Mouse (Mus musculus): ENCODE results near the gene Nfat5. TPM values are rescaled to one million over a fixed set of nuclear protein-coding genes. Genes with fewer than 3 reads are reported as not detected.

The Nfat5 gene
- polyA plus RNA-seq, 1 experiment from 2014 or later: 11.1 TPM

GRCm38 (mm10) chr8:107261172-107261571, 32.1 kb upstream of the Nfat5 start:
- no peak overlapping the region for H3K9ac ChIP-seq (ENCODE audit: low read length)
- no peak for ATAC-seq (ENCODE audit: low read depth)
- no peak overlapping the region for H3K4me3 ChIP-seq (ENCODE audit: low read length)
- 59% methylated on average over 4 of the region's 4 CpGs for WGBS
- no peaks in the 10 kb centered on the region for H3K4me1 ChIP-seq (replicated peaks; ENCODE audit: control insufficient read depth, insufficient read depth, low read length)
- H3K36me3 ChIP-seq (ENCODE audit: control insufficient read depth, insufficient read depth, low read length): no peaks in the 10 kb centered on the region
- H3K27me3 ChIP-seq (ENCODE audit: control insufficient read depth, insufficient read depth, low read depth, low read length): no peaks in the 10 kb centered on the region
- no peak overlapping the region for H3K4me2 ChIP-seq (ENCODE audit: low read depth, low read length)
- no peaks in the 10 kb centered on the region for H3K9me3 ChIP-seq (ENCODE audit: control insufficient read depth, low read length)
- H3K27ac ChIP-seq (ENCODE audit: low read length): no peak overlapping the region

GRCm38 (mm10) chr8:107262046-107262705, 31.1 kb upstream of the Nfat5 start:
- Histone ChIP-seq H3K4me2 (ENCODE audit: low read depth, low read length) (no peak overlapping the region), H3K27ac (ENCODE audit: low read length) (no peak overlapping the region), H3K9ac (ENCODE audit: low read length) (no peak overlapping the region), H3K27me3 (ENCODE audit: control insufficient read depth, insufficient read depth, low read depth, low read length) (no peaks in the 10 kb centered on the region), H3K4me3 (ENCODE audit: low read length) (no peak overlapping the region), H3K4me1 (replicated peaks; ENCODE audit: control insufficient read depth, insufficient read depth, low read length) (no peaks in the 10 kb centered on the region), H3K36me3 (ENCODE audit: control insufficient read depth, insufficient read depth, low read length) (no peaks in the 10 kb centered on the region), H3K9me3 (ENCODE audit: control insufficient read depth, low read length) (no peaks in the 10 kb centered on the region)
- ATAC-seq (ENCODE audit: low read depth): no peak
- 70% methylated on average over 8 of the region's 8 CpGs for WGBS

- ATAC-seq (ENCODE audit: low read depth): no peak
- no peaks in the 10 kb centered on the region for H3K9me3 ChIP-seq (ENCODE audit: control insufficient read depth, low read length)
- H3K9ac ChIP-seq (ENCODE audit: low read length): no peak overlapping the region
- H3K4me1 ChIP-seq (replicated peaks; ENCODE audit: control insufficient read depth, insufficient read depth, low read length): no peaks in the 10 kb centered on the region
- no peak overlapping the region for H3K4me2 ChIP-seq (ENCODE audit: low read depth, low read length)
- 78% methylated on average over 10 of the region's 10 CpGs for WGBS
- H3K27ac ChIP-seq (ENCODE audit: low read length): no peak overlapping the region
- no peaks in the 10 kb centered on the region for H3K36me3 ChIP-seq (ENCODE audit: control insufficient read depth, insufficient read depth, low read length)
- no peaks in the 10 kb centered on the region for H3K27me3 ChIP-seq (ENCODE audit: control insufficient read depth, insufficient read depth, low read depth, low read length)
- no peak overlapping the region for H3K4me3 ChIP-seq (ENCODE audit: low read length)
These were observed 27.5 kb upstream of the Nfat5 start for GRCm38 (mm10) chr8:107265811-107266210.

GRCm38 (mm10) chr8:107268501-107268900, 24.8 kb upstream of the Nfat5 start:
- Histone ChIP-seq H3K9me3 (ENCODE audit: control insufficient read depth, low read length) (no peaks in the 10 kb centered on the region), H3K27ac (ENCODE audit: low read length) (no peak overlapping the region)
- WGBS: 60% methylated on average over 9 of the region's 9 CpGs

GRCm38 (mm10) chr8:107269191-107269590, 24.1 kb upstream of the Nfat5 start:
- Histone ChIP-seq H3K4me3 (ENCODE audit: low read length) (no peak overlapping the region), H3K4me2 (ENCODE audit: low read depth, low read length) (no peak overlapping the region), H3K9ac (ENCODE audit: low read length) (no peak overlapping the region), H3K36me3 (ENCODE audit: control insufficient read depth, insufficient read depth, low read length) (no peaks in the 10 kb centered on the region), H3K27ac (ENCODE audit: low read length) (no peak overlapping the region), H3K4me1 (replicated peaks; ENCODE audit: control insufficient read depth, insufficient read depth, low read length) (no peaks in the 10 kb centered on the region), H3K9me3 (ENCODE audit: control insufficient read depth, low read length) (no peaks in the 10 kb centered on the region), H3K27me3 (ENCODE audit: control insufficient read depth, insufficient read depth, low read depth, low read length) (no peaks in the 10 kb centered on the region)
- no peak for ATAC-seq (ENCODE audit: low read depth)

More at GRCm38 (mm10) chr8:107268501-107268900, 24.8 kb upstream of the Nfat5 start:
- Histone ChIP-seq H3K4me2 (ENCODE audit: low read depth, low read length) (no peak overlapping the region), H3K9ac (ENCODE audit: low read length) (no peak overlapping the region), H3K36me3 (ENCODE audit: control insufficient read depth, insufficient read depth, low read length) (no peaks in the 10 kb centered on the region), H3K4me3 (ENCODE audit: low read length) (no peak overlapping the region), H3K4me1 (replicated peaks; ENCODE audit: control insufficient read depth, insufficient read depth, low read length) (no peaks in the 10 kb centered on the region), H3K27me3 (ENCODE audit: control insufficient read depth, insufficient read depth, low read depth, low read length) (no peaks in the 10 kb centered on the region)
- ATAC-seq (ENCODE audit: low read depth): no peak

- no peak overlapping the region for H3K27ac ChIP-seq (ENCODE audit: low read length)
- H3K9ac ChIP-seq (ENCODE audit: low read length): no peak overlapping the region
- no peaks in the 10 kb centered on the region for H3K27me3 ChIP-seq (ENCODE audit: control insufficient read depth, insufficient read depth, low read depth, low read length)
- H3K4me3 ChIP-seq (ENCODE audit: low read length): no peak overlapping the region
- no peaks in the 10 kb centered on the region for H3K9me3 ChIP-seq (ENCODE audit: control insufficient read depth, low read length)
- H3K36me3 ChIP-seq (ENCODE audit: control insufficient read depth, insufficient read depth, low read length): no peaks in the 10 kb centered on the region
- H3K4me1 ChIP-seq (replicated peaks; ENCODE audit: control insufficient read depth, insufficient read depth, low read length): no peaks in the 10 kb centered on the region
- no peak overlapping the region for H3K4me2 ChIP-seq (ENCODE audit: low read depth, low read length)
- no peak for ATAC-seq (ENCODE audit: low read depth)
- 41% methylated on average over 3 of the region's 3 CpGs for WGBS
These were observed 23.6 kb upstream of the Nfat5 start for GRCm38 (mm10) chr8:107269617-107270139.

GRCm38 (mm10) chr8:107270287-107270686, 23.0 kb upstream of the Nfat5 start:
- Histone ChIP-seq H3K4me1 (replicated peaks; ENCODE audit: control insufficient read depth, insufficient read depth, low read length) (no peaks in the 10 kb centered on the region), H3K36me3 (ENCODE audit: control insufficient read depth, insufficient read depth, low read length) (no peaks in the 10 kb centered on the region), H3K27ac (ENCODE audit: low read length) (no peak overlapping the region), H3K9ac (ENCODE audit: low read length) (no peak overlapping the region), H3K4me3 (ENCODE audit: low read length) (no peak overlapping the region), H3K4me2 (ENCODE audit: low read depth, low read length) (no peak overlapping the region), H3K9me3 (ENCODE audit: control insufficient read depth, low read length) (no peaks in the 10 kb centered on the region), H3K27me3 (ENCODE audit: control insufficient read depth, insufficient read depth, low read depth, low read length) (no peaks in the 10 kb centered on the region)
- 55% methylated on average over 4 of the region's 4 CpGs for WGBS
- ATAC-seq (ENCODE audit: low read depth): no peak

- 65% methylated on average over 11 of the region's 11 CpGs for WGBS
- ATAC-seq (ENCODE audit: low read depth): no peak
- H3K27ac ChIP-seq (ENCODE audit: low read length): no peak overlapping the region
- no peaks in the 10 kb centered on the region for H3K4me1 ChIP-seq (replicated peaks; ENCODE audit: control insufficient read depth, insufficient read depth, low read length)
- H3K4me2 ChIP-seq (ENCODE audit: low read depth, low read length): no peak overlapping the region
- no peaks in the 10 kb centered on the region for H3K9me3 ChIP-seq (ENCODE audit: control insufficient read depth, low read length)
- no peaks in the 10 kb centered on the region for H3K27me3 ChIP-seq (ENCODE audit: control insufficient read depth, insufficient read depth, low read depth, low read length)
- H3K36me3 ChIP-seq (ENCODE audit: control insufficient read depth, insufficient read depth, low read length): no peaks in the 10 kb centered on the region
- no peak overlapping the region for H3K9ac ChIP-seq (ENCODE audit: low read length)
- no peak overlapping the region for H3K4me3 ChIP-seq (ENCODE audit: low read length)
These were observed 22.5 kb upstream of the Nfat5 start for GRCm38 (mm10) chr8:107270751-107271150.

GRCm38 (mm10) chr8:107277323-107277883, 15.9 kb upstream of the Nfat5 start:
- H3K4me3 ChIP-seq (ENCODE audit: low read length): no peak overlapping the region
- no peaks in the 10 kb centered on the region for H3K4me1 ChIP-seq (replicated peaks; ENCODE audit: control insufficient read depth, insufficient read depth, low read length)
- H3K4me2 ChIP-seq (ENCODE audit: low read depth, low read length): no peak overlapping the region
- no peak overlapping the region for H3K27ac ChIP-seq (ENCODE audit: low read length)
- H3K9ac ChIP-seq (ENCODE audit: low read length): no peak overlapping the region
- H3K36me3 ChIP-seq (ENCODE audit: control insufficient read depth, insufficient read depth, low read length): no peaks in the 10 kb centered on the region
- 38% methylated on average over 5 of the region's 5 CpGs for WGBS
- no peaks in the 10 kb centered on the region for H3K9me3 ChIP-seq (ENCODE audit: control insufficient read depth, low read length)
- no peak for ATAC-seq (ENCODE audit: low read depth)
- H3K27me3 ChIP-seq (ENCODE audit: control insufficient read depth, insufficient read depth, low read depth, low read length): no peaks in the 10 kb centered on the region
